Mouse (Mus musculus) kidney, postnatal 4 days (tissue): Measurements from ENCODE around the gene Zfp536.

ENCODE experiments used
- DNase-seq, 2 experiments: peaks; one replicate each; pipeline ENCODE4 v3.0.0; 2021; ENCODE audit warnings: mixed read lengths in 2 of 2

Gene Zfp536

GRCm38 (mm10) chr7:37773312-37773702 lies at the start of gene Zfp536:
TSS of gene Zfp536 (minus strand) at chr7:37773641.
- peak in 1 of 2 experiments; percentile 12 for DNase-seq

GRCm38 (mm10) chr7:37820670-37821301 lies 47.3 kb upstream of the Zfp536 start:
- DNase-seq, result no peak

GRCm38 (mm10) chr7:37818631-37819340 lies 45.3 kb upstream of the Zfp536 start:
- DNase-seq, result no peak

- no peak for DNase-seq
Observed at GRCm38 (mm10) chr7:37816901-37817300, 43.5 kb upstream of the Zfp536 start.

GRCm38 (mm10) chr7:37814844-37815406 lies 41.5 kb upstream of the Zfp536 start:
- DNase-seq, result no peak

- no peak for DNase-seq
Observed at GRCm38 (mm10) chr7:37813676-37814075, 40.2 kb upstream of the Zfp536 start.

GRCm38 (mm10) chr7:37809908-37810307 lies 36.5 kb upstream of the Zfp536 start:
- no peak for DNase-seq

- DNase-seq, result no peak
Observed at GRCm38 (mm10) chr7:37809001-37809400, 35.6 kb upstream of the Zfp536 start.

GRCm38 (mm10) chr7:37801160-37801559 lies 27.7 kb upstream of the Zfp536 start:
- DNase-seq, result no peak

- no peak for DNase-seq
Observed at GRCm38 (mm10) chr7:37788721-37789120, 15.3 kb upstream of the Zfp536 start.

- peak; percentile 80 to 83 for DNase-seq
Observed at GRCm38 (mm10) chr7:37775502-37775901, 2.1 kb upstream of the Zfp536 start.

- no peak for DNase-seq
Observed at GRCm38 (mm10) chr7:37774463-37774970, 1.1 kb upstream of the Zfp536 start.

GRCm38 (mm10) chr7:37773906-37774305 lies 465 bp upstream of the Zfp536 start:
- DNase-seq, result no peak

GRCm38 (mm10) chr7:37772376-37773311 lies 797 bp downstream of the Zfp536 start:
- peak; percentile 7 to 24 for DNase-seq

GRCm38 (mm10) chr7:37771491-37772375 lies 1.7 kb downstream of the Zfp536 start:
- peak; percentile 45 to 61 for DNase-seq

GRCm38 (mm10) chr7:37770400-37771050 lies 2.9 kb downstream of the Zfp536 start:
- peak; percentile 88 to 91 for DNase-seq

GRCm38 (mm10) chr7:37769526-37770399 lies 3.7 kb downstream of the Zfp536 start:
- peak; percentile 70 to 77 for DNase-seq

GRCm38 (mm10) chr7:37769004-37769403 lies 4.4 kb downstream of the Zfp536 start:
- DNase-seq, result peak; percentile 25 to 43

GRCm38 (mm10) chr7:37768310-37768940 lies 5.0 kb downstream of the Zfp536 start:
- no peak for DNase-seq

- DNase-seq, result no peak
Observed at GRCm38 (mm10) chr7:37758886-37759285, 14.6 kb downstream of the Zfp536 start.
